Mouse (Mus musculus) CH12F3 (cell line): ENCODE measurements around the gene Pepd.

Experiments used
- in situ Hi-C: fragments of 300-500 bp; cut with MboI; formaldehyde crosslinking; loops from 2 replicates; pipeline ENCODE4 v1.14.3; 2020; ENCODE audit warnings: low sequenced_read_pairs

Pepd gene

DNA sequence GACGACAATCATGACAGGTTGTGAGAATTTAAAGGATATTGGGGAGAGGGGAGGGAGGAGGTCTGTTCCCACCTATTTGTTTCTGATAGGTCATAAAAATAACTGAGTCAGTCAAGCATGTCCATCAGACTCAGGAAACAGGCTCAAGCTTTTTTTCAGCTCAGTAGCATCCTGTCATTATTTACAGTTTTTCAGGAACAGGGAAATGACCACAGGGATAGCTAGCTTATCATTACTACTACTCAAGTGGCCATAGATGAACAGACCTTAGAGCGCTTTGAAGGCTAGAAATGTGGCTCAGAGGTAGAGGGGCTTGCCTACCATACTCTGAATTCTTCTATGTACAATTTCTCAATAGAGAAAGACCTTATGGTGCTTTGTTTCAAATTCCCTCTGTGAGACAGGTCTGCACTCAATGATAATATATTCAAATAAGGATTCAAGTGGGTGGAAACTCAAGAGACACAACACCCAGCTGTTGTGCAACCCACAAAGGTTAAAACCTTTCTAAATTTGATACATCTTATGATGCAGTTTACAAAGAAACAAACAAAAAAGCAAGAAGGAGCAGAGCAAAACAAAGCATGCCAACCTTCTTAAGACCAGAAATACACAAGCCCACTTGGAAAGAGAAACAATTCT lies 142.9 kb downstream of the Pepd start:
- in situ Hi-C loops: no loop called here

- in situ Hi-C loops: no loop called here
These were observed 143.6 kb downstream of the Pepd start for GRCm38 (mm10) chr7:35055619-35056435.

DNA sequence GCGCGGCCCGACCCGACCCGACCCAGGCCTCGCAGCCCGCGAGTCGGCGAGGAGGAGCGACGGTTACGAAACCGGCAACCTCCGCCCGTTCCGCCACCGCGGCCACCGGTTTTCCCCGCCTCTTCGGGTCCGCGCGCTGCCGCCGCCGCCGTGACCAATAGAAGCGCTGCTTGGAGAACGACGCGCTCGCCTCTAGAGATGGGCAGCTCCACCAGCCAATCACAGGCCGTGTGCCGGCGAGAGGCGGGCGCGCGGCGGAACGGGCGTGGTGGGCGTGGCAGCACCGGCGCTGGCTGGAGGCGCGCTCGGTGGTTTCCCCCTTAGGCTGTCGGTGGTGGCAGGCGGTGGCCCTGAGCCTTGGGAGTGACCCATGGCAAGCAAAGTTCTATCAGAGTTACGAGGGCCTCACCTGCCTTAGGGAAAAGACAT lies 144.3 kb downstream of the Pepd start, which contains the start of gene Cebpg:
Gene Cebpg (minus strand): TSS at position 138 of the 429 bp plus-strand sequence.
- in situ Hi-C loops: no loop called here

DNA sequence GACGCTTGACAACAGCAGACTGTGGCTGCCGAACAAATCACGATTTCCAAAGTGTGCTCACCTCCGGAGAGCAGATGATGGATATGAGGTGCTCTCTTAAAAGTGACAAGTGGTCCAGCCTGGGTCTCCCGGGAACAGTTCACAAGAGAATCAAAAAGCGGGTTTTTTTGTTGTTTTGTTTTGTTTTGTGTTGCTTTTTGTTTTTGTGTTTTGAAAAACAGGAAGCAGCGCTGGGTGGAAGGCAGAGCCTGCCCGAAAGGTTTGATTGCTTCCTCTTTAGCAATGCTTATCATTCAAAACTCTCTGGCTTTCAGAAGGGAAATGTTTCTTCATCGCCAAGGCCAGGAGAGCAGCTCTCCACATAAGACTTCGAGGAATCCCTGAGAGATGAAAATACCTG lies 144.8 kb downstream of the Pepd start:
- in situ Hi-C loops: no loop called here

- in situ Hi-C loops: no loop called here
These were observed 145.4 kb downstream of the Pepd start for GRCm38 (mm10) chr7:35057569-35057968.

DNA sequence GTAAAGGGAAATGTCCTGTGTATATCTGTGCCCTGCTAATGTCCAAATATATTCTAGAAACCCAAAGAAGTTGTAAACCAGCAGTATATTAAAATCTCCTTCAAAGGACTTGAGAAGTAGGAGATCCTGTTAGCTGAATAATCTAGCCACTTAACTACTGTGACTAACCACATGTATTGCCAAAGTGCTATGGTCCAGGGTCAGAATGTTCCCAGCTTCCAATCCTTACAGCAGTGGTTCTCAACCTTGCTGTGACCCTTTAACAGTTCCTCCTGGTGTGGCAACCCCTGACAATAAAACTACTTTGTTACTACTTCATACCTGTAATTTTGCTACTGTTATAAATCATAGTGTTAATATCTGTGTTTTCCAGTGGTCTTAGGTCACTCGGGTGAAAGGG lies 146.2 kb downstream of the Pepd start:
- in situ Hi-C loops: no loop called here

GRCm38 (mm10) chr7:35059467-35059866 lies 147.3 kb downstream of the Pepd start:
- in situ Hi-C loops: no loop called here

- in situ Hi-C loops: no loop called here
These were observed 152.4 kb downstream of the Pepd start for GRCm38 (mm10) chr7:35064286-35065258.

DNA sequence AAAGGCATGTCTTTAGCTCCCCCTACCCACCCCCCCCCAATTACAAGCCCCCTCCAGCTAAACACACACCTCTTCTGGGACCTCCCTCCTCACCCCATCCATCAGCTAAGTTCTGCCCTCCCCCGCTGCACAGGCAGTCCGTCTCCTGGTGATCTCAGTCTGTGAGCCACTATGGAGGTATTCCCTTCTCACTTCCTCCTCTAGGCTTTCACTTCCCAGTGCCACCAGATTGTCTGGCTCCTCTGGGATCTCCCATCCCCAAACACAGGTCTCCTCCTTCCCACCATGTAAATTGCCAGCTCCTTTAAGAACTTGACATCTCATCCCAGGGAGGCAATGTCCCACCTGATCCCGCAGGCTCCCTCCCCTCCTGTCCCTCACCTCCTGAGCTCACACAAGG lies 153.8 kb downstream of the Pepd start:
- in situ Hi-C loops: no loop called here

DNA sequence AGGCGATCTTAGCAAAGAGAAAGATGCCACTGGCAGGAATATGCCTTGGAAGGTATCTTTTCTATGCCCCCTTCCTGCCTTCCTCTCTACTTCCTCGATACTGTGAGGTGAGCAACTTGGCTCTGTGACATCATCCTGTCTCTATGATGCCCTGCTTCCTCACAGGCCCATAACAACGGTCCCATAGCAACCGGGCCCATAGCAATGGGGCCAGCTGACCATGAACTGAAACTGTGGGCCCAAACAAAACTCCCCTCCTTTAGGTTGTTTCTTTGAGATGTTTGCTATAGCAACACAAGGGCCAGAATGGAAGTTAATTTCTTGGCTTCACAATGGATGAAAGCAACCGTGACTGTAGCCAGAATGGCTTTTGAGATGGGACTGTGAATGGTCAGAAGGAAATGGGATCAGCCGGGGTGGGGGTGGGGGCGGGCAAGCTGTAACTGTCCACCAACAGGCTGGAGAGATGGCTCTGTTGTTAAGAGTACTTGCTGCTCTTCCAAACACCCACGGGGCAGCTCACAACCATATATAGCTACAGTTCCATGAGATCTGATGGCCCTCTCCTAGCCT lies 154.5 kb downstream of the Pepd start:
- in situ Hi-C loops: no loop called here

DNA sequence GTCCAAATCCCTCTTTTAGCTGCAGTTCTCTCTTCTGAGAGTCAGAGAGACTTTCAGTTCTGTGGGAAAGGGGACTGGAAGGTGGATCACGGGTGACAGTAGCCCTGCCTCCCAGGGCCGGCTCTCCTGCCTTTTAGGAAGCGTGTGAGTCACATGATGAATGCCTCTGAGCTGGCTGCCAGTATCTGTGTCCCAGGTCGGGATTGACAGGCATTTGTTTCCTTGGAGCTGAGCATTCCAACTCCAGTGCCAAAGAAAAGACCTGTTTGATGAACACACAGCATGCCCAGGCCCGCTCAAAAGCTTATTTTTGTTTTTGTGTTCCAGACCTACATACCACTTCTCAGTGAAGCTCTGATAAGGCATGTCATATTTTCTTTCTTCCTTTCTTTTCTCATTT lies 164.5 kb downstream of the Pepd start:
- in situ Hi-C loops: no loop called here

- in situ Hi-C loops: no loop called here
These were observed 168.7 kb downstream of the Pepd start for GRCm38 (mm10) chr7:35080843-35081338.

GRCm38 (mm10) chr7:35081406-35082104 lies 169.4 kb downstream of the Pepd start:
- in situ Hi-C loops: no loop called here

GRCm38 (mm10) chr7:35084565-35085360 lies 172.6 kb downstream of the Pepd start:
- in situ Hi-C loops: no loop called here

DNA sequence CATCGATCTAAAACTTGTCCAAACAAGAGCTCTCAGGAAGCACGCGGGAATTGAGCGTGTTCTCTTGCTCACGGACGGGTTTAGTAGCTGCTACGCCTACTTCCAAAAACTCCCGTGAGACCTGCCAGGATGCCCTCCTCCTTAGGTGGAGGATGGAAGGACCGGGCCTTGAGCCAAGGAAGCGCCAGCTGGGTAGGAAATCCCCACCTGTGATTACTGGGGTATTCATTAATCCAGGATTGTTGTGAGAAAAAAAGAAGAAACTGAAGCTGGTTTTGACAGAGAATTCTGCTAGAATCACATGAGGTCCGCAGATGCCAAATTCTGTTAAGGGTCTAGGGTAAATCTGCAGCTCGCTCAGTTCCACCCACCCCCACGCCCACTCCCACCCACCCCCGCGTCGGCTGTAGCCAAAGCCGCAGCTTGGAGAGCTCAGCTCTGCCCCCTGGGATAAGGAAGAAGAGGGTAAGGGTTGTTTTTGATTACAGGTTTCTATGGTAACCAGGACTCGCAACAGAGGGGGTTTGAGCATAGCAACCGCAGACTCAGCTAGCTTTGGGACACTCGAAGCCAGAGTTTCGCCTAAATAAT lies 174.2 kb downstream of the Pepd start:
- in situ Hi-C loops: no loop called here

DNA sequence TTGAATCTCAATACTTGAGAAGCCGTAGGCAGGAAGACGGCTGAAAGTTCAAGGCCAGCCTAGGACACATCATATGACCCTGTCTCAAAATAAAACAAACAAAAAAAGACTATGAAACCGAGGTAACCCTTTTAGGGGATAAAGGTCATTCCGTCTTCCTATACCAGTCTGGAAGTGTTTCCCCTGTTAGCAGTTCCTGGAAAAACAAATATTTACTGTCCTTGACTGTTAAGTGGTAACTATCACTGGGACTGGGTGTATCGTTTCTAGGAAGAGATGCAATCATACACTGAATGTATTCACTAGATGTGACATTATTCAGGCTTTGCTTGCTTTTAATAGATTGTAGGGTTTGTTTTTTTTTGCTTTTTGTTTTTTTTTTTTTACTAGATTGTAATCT lies 178.4 kb downstream of the Pepd start:
- in situ Hi-C loops: no loop called here
